Mouse (Mus musculus) heart, postnatal 0 days (tissue): ENCODE results near the gene Pip5k1b. TPM values are rescaled to one million over a fixed set of nuclear protein-coding genes. Genes with fewer than 3 reads are reported as not detected.

ENCODE experiments used
- ATAC-seq: fragments of 200-750 bp; cut with Nextera tagmentation; 2 replicates; pipeline ENCODE4 v1.8.0; 2017; ENCODE audit warnings: low read depth, moderate number of reproducible peaks, moderate library complexity; ENCODE audit not compliant: insufficient read depth
- DNase-seq: peaks from one replicate; pipeline ENCODE4 v3.0.0-alpha.2; 2016; ENCODE audit warnings: low spot score
- H3K27ac ChIP-seq: fragments of 300-500 bp; sonication (generic); 2 replicates; pipeline ENCODE4 v1.5.1; 2014; ENCODE audit warnings: low read depth, mild to moderate bottlenecking
- H3K27me3 ChIP-seq: fragments of 300-500 bp; sonication (generic); 2 replicates; pipeline ENCODE4 v1.6.1; 2014; ENCODE audit warnings: low read length, mixed read lengths; ENCODE audit not compliant: control insufficient read depth, insufficient read depth
- H3K36me3 ChIP-seq: fragments of 300-500 bp; sonication (generic); replicated peaks from 2 replicates; pipeline ENCODE4 v1.6.1; 2014; ENCODE audit warnings: low read length, mixed read lengths; ENCODE audit not compliant: control insufficient read depth, insufficient read depth
- H3K4me1 ChIP-seq: fragments of 300-500 bp; sonication (generic); 2 replicates; pipeline ENCODE4 v1.6.1; 2014; ENCODE audit warnings: antibody characterized with exemption; ENCODE audit not compliant: control insufficient read depth, insufficient read depth
- H3K4me2 ChIP-seq: fragments of 300-500 bp; sonication (generic); 2 replicates; pipeline ENCODE4 v1.6.1; 2014; ENCODE audit warnings: low read depth, mild to moderate bottlenecking, low read length, moderate library complexity
- H3K4me3 ChIP-seq: fragments of 300-500 bp; sonication (generic); 2 replicates; pipeline ENCODE4 v1.5.1; 2014; ENCODE audit warnings: low read depth, low read length
- H3K9ac ChIP-seq: fragments of 300-500 bp; sonication (generic); replicated peaks from 2 replicates; pipeline ENCODE4 v1.6.1; 2014; ENCODE audit warnings: low read depth, low read length, mixed read lengths
- H3K9me3 ChIP-seq: fragments of 300-500 bp; sonication (generic); replicated peaks from 2 replicates; pipeline ENCODE4 v1.6.1; 2016; ENCODE audit warnings: low read length; ENCODE audit not compliant: control insufficient read depth
- CTCF ChIP-seq: IDR thresholded peaks from 2 replicates; pipeline ENCODE4 v1.5.1; 2016; ENCODE audit warnings: antibody characterized with exemption, control low read depth, low read depth
- EP300 ChIP-seq: IDR thresholded peaks from 2 replicates; pipeline ENCODE4 v1.6.1; 2016; ENCODE audit warnings: antibody characterized with exemption, low read depth
- WGBS: fragments of 180-500 bp; shearing (Covaris S2); extraction: QIAGEN DNeasy Blood & Tissue Kit; methylation state at CpG from one replicate; pipeline ENCODE4 v1.1.7; 2014; 5-methylcytosine and 5-hydroxymethylcytosine counted together
- polyA plus RNA-seq: library from polyadenylated mRNA; unstranded; fragments of >200 nt; fragmentation: Nextera tagmentation; extraction: Ambion mirVana; gene quantifications from 2 replicates; pipeline ENCODE4 v1.2.1, GENCODE M21; 2015
- total RNA-seq: library from RNA; depleted of rRNA; stranded (reverse); fragments of >200 nt; gene quantifications from 2 replicates; pipeline ENCODE4 v1.2.3, GENCODE M21; 2014; ENCODE audit warnings: low replicate concordance

The Pip5k1b gene
- total and polyA plus RNA-seq, 2 experiments from 2014 or later = 14.0 to 19.2 TPM

GRCm38 (mm10) chr19:24543386-24544350 is 12.0 kb downstream of the Pip5k1b start:
- TF ChIP-seq EP300 (peak; percentile 85), CTCF (no peak)
- peak; percentile 88 for ATAC-seq
- Histone ChIP-seq H3K27ac (peak overlapping the region; percentile 84), H3K4me2 (peak overlapping the region; percentile 26; the same call in 1 of the 2 replicates), H3K27me3 (no peaks in the 10 kb centered on the region), H3K9me3 (no peaks in the 10 kb centered on the region; the same call in 1 of the 2 replicates), H3K9ac (no peak overlapping the region), H3K36me3 (no peaks in the 10 kb centered on the region), H3K4me3 (no peak overlapping the region), H3K4me1 (peaks cover 22% of the 10 kb centered on the region)
- WGBS = 30% methylated on average over 14 of the region's 14 CpGs
- DNase-seq = peak; percentile 76

GRCm38 (mm10) chr19:24542293-24542675 is 13.4 kb downstream of the Pip5k1b start:
- no peak for DNase-seq
- ATAC-seq = no peak
- H3K4me3 ChIP-seq = no peak overlapping the region
- H3K4me1 ChIP-seq = peaks cover 27% of the 10 kb centered on the region
- H3K27ac ChIP-seq = no peak overlapping the region
- H3K36me3 ChIP-seq = no peaks in the 10 kb centered on the region
- no peaks in the 10 kb centered on the region for H3K27me3 ChIP-seq
- no peaks in the 10 kb centered on the region for H3K9me3 ChIP-seq
- no peak overlapping the region for H3K4me2 ChIP-seq
- H3K9ac ChIP-seq = no peak overlapping the region
- TF ChIP-seq CTCF (no peak), EP300 (no peak)
- 93% methylated on average over 7 of the region's 7 CpGs for WGBS

- no peak overlapping the region for H3K9ac ChIP-seq
- TF ChIP-seq EP300 (no peak), CTCF (no peak)
- no peaks in the 10 kb centered on the region for H3K9me3 ChIP-seq
- 84% methylated on average over 17 of the region's 17 CpGs for WGBS
- H3K27ac ChIP-seq = no peak overlapping the region
- H3K4me1 ChIP-seq = peaks cover 27% of the 10 kb centered on the region
- DNase-seq (no peak), ATAC-seq (no peak)
- H3K4me2 ChIP-seq = no peak overlapping the region
- no peaks in the 10 kb centered on the region for H3K27me3 ChIP-seq
- H3K36me3 ChIP-seq = no peaks in the 10 kb centered on the region
- H3K4me3 ChIP-seq = no peak overlapping the region
These were observed 13.9 kb downstream of the Pip5k1b start for GRCm38 (mm10) chr19:24541669-24542292.

GRCm38 (mm10) chr19:24540952-24541668 is 14.6 kb downstream of the Pip5k1b start:
- WGBS = 86% methylated on average over 10 of the region's 10 CpGs
- no peak overlapping the region for H3K27ac ChIP-seq
- no peak for ATAC-seq
- H3K36me3 ChIP-seq = no peaks in the 10 kb centered on the region
- DNase-seq = no peak
- no peaks in the 10 kb centered on the region for H3K27me3 ChIP-seq
- no peak for TF ChIP-seq CTCF
- no peak for TF ChIP-seq EP300
- no peak overlapping the region for H3K4me3 ChIP-seq
- H3K9me3 ChIP-seq = no peaks in the 10 kb centered on the region
- peaks cover 24% of the 10 kb centered on the region for H3K4me1 ChIP-seq
- no peak overlapping the region for H3K9ac ChIP-seq
- H3K4me2 ChIP-seq = no peak overlapping the region

- no peak for DNase-seq
- TF ChIP-seq EP300 = no peak
- no peak for TF ChIP-seq CTCF
- no peak overlapping the region for H3K27ac ChIP-seq
- no peaks in the 10 kb centered on the region for H3K9me3 ChIP-seq
- H3K4me2 ChIP-seq = no peak overlapping the region
- H3K4me3 ChIP-seq = no peak overlapping the region
- no peaks in the 10 kb centered on the region for H3K36me3 ChIP-seq
- peaks cover 31% of the 10 kb centered on the region for H3K4me1 ChIP-seq
- no peak for ATAC-seq
- WGBS = 77% methylated on average over 1 of the region's 1 CpGs
- no peaks in the 10 kb centered on the region for H3K27me3 ChIP-seq
- no peak overlapping the region for H3K9ac ChIP-seq
These were observed 16.6 kb downstream of the Pip5k1b start for GRCm38 (mm10) chr19:24539041-24539440.
